In the genomic region with DNA sequence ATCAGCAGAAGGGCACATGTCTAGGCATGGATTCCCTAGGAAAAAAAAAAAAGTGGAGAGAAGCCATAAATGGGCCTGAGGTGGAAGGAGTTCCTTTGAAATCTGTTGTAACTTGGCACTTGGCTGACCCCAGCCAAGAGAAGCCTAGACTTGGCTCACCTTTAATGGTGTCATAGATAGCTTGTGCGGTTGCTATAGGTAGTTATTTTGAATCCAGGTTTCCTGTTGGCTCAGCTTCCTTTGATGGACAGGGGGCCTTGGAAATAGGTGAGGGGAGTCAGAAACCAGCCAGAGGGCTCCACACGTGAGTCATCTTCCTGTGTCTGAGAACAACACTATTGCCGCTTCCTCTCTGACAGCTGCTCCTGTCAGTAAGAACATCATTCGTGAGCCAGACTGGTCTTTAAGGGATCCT, we compare ENCODE assay signal across 12 mouse cellular contexts.
A peak's percentile ranks its signal among the peaks of the same experiment; 100 is the strongest.
DNase-seq lines count a peak whose midpoint lies in the region; ATAC-seq and TF ChIP-seq lines count a peak whose summit lies in the region.
"Had no signal": no experiment of that assay in that cellular context is flagged by ENCODE, and none has a peak within 500 bp of the region (broad histone marks: within the 10 kb centered on the region; RNA-seq: fewer than 3 reads in every experiment).

No protein-coding gene starts in this region.

- H3K27ac ChIP-seq in forebrain, embryonic 15.5 days (replicated peaks), result 0 out of 2 replicates have a peak overlapping the region, but pooled peaks have one; percentile 61
- no peak overlapping the region for H3K27ac ChIP-seq in forebrain, embryonic 11.5 days (ENCODE audit: low read depth, low read length)
- peak overlapping the region; percentile 75 for H3K27ac ChIP-seq in layer of hippocampus, adult 2 months
- no peak overlapping the region for H3K27ac ChIP-seq in forebrain, embryonic 14.5 days (ENCODE audit: low read depth, low read length)
- H3K27ac ChIP-seq: embryonic facial prominence, embryonic 12.5 days; neural tube, embryonic 13.5 days had no signal

- no peak overlapping the region for H3K4me3 ChIP-seq in forebrain, embryonic 15.5 days
- H3K4me3 ChIP-seq in forebrain, embryonic 11.5 days (ENCODE audit: low read depth, low read length), result no peak overlapping the region
- H3K4me3 ChIP-seq in layer of hippocampus, adult 2 months, result no peak overlapping the region
- no peak overlapping the region for H3K4me3 ChIP-seq in myocyte
- H3K4me3 ChIP-seq in forebrain, embryonic 14.5 days (ENCODE audit: low read depth, low read length), result no peak overlapping the region
- H3K4me3 ChIP-seq: embryonic facial prominence, embryonic 12.5 days; neural tube, embryonic 13.5 days had no signal

- TF ChIP-seq CTCF in layer of hippocampus, adult 2 months (conservative IDR thresholded peaks at IDR 0.05), result no peak

- H3K4me2 ChIP-seq in forebrain, embryonic 15.5 days (replicated peaks), result no peak overlapping the region
- no peak overlapping the region for H3K4me2 ChIP-seq in forebrain, embryonic 11.5 days (ENCODE audit: low read depth, low read length, severe bottlenecking)
- H3K4me2 ChIP-seq in myocyte (ENCODE audit: low read depth), result peak overlapping the region; percentile 19
- no peak overlapping the region for H3K4me2 ChIP-seq in forebrain, embryonic 14.5 days (ENCODE audit: low read length)
- H3K4me2 ChIP-seq: embryonic facial prominence, embryonic 12.5 days; neural tube, embryonic 13.5 days had no signal

- no peak for DNase-seq in forebrain, embryonic 11.5 days (ENCODE audit: low spot score)
- no peak for DNase-seq in layer of hippocampus, adult 2 months (ENCODE audit: low spot score in 2 of 2)
- no peak for DNase-seq in layer of hippocampus, postnatal 10 days (ENCODE audit: low spot score in 2 of 2)
- no peak for DNase-seq in urinary bladder, postnatal 10 days (ENCODE audit: low spot score)
- no peak for DNase-seq in forebrain, embryonic 14.5 days (ENCODE audit: low spot score)
- DNase-seq: cerebellum, adult 2 months; right cerebral cortex, postnatal 14 days had no signal

- H3K79me2 ChIP-seq in myocyte (ENCODE audit: control insufficient read depth, insufficient read depth), result no peaks in the 10 kb centered on the region

- no peak for ATAC-seq in forebrain, embryonic 15.5 days (replicated peaks)
- no peak for ATAC-seq in forebrain, embryonic 11.5 days (replicated peaks; ENCODE audit: low FRiP score)
- peak; percentile 86 for ATAC-seq in activated CD4-positive, CD25-positive, alpha-beta regulatory T cell, adult 4 months
- ATAC-seq in forebrain, embryonic 14.5 days, result no peak

- no peak overlapping the region for H3K9ac ChIP-seq in forebrain, embryonic 15.5 days (replicated peaks)
- H3K9ac ChIP-seq in forebrain, embryonic 11.5 days (ENCODE audit: low read length), result no peak overlapping the region
- H3K9ac ChIP-seq in forebrain, embryonic 14.5 days (ENCODE audit: low read length), result no peak overlapping the region
- H3K9ac ChIP-seq: embryonic facial prominence, embryonic 12.5 days; neural tube, embryonic 13.5 days had no signal

- no peak for TF ChIP-seq POLR2A in myocyte (IDR thresholded peaks at IDR 0.05; ENCODE audit: insufficient read length, low read depth)

- H3ac ChIP-seq in myocyte (ENCODE audit: control insufficient read depth, insufficient read length), result no peak overlapping the region

- 67% methylated on average over 4 of the region's 4 CpGs for WGBS in forebrain, embryonic 15.5 days
- WGBS in forebrain, embryonic 11.5 days, result 84% methylated on average over 4 of the region's 4 CpGs
- WGBS in forebrain, embryonic 14.5 days, result 84% methylated on average over 4 of the region's 4 CpGs

- H3K9me3 ChIP-seq in forebrain, embryonic 15.5 days, result no peaks in the 10 kb centered on the region
- no peaks in the 10 kb centered on the region for H3K9me3 ChIP-seq in forebrain, embryonic 11.5 days (ENCODE audit: control insufficient read depth, low read length)
- H3K9me3 ChIP-seq in forebrain, embryonic 14.5 days (replicated peaks; ENCODE audit: control insufficient read depth, low read length), result no peaks in the 10 kb centered on the region
- H3K9me3 ChIP-seq: embryonic facial prominence, embryonic 12.5 days; neural tube, embryonic 13.5 days had no signal

- no peaks in the 10 kb centered on the region for H3K27me3 ChIP-seq in forebrain, embryonic 15.5 days
- no peaks in the 10 kb centered on the region for H3K27me3 ChIP-seq in forebrain, embryonic 11.5 days (ENCODE audit: control insufficient read depth, insufficient read depth, low read length)
- H3K27me3 ChIP-seq in myocyte (ENCODE audit: control insufficient read depth, insufficient read depth, insufficient read length), result no peaks in the 10 kb centered on the region
- H3K27me3 ChIP-seq in forebrain, embryonic 14.5 days (replicated peaks; ENCODE audit: control insufficient read depth, insufficient read depth, low read length), result no peaks in the 10 kb centered on the region
- H3K27me3 ChIP-seq: embryonic facial prominence, embryonic 12.5 days; neural tube, embryonic 13.5 days had no signal

- no peaks in the 10 kb centered on the region for H3K36me3 ChIP-seq in forebrain, embryonic 15.5 days
- H3K36me3 ChIP-seq in forebrain, embryonic 11.5 days (ENCODE audit: control insufficient read depth, insufficient read depth, low read length), result no peaks in the 10 kb centered on the region
- no peaks in the 10 kb centered on the region for H3K36me3 ChIP-seq in myocyte (ENCODE audit: control insufficient read depth, insufficient read depth)
- H3K36me3 ChIP-seq in forebrain, embryonic 14.5 days (ENCODE audit: control insufficient read depth, insufficient read depth, low read length), result no peaks in the 10 kb centered on the region
- H3K36me3 ChIP-seq: embryonic facial prominence, embryonic 12.5 days; neural tube, embryonic 13.5 days had no signal

- peaks cover 17% of the 10 kb centered on the region for H3K4me1 ChIP-seq in forebrain, embryonic 15.5 days
- no peaks in the 10 kb centered on the region for H3K4me1 ChIP-seq in forebrain, embryonic 11.5 days (replicated peaks; ENCODE audit: control insufficient read depth, insufficient read depth, low read length)
- 0 out of 2 replicates have a peak, but pooled peaks cover 5% of the 10 kb centered on the region for H3K4me1 ChIP-seq in forebrain, embryonic 14.5 days (ENCODE audit: control insufficient read depth, insufficient read depth, low read length)
- H3K4me1 ChIP-seq: embryonic facial prominence, embryonic 12.5 days had no signal

TF ChIP-seq in myocyte, 11 proteins besides CTCF, POLR2A, EP300 and RAD21:
- peak; percentile 44 for TF ChIP-seq SRF (IDR thresholded peaks at IDR 0.05; ENCODE audit: control insufficient read depth, insufficient read length, low read depth)
- TF ChIP-seq USF1 (IDR thresholded peaks at IDR 0.05; ENCODE audit: low read depth), result no peak
- TF ChIP-seq MYOG (IDR thresholded peaks at IDR 0.05; ENCODE audit: control insufficient read depth in 1 of 3, insufficient read depth in 1 of 3, insufficient read length in 2 of 3, low read depth in 2 of 3), result peak in 2 of 3 experiments; percentile 49 to 70
- peak; percentile 57 for TF ChIP-seq TCF3 (IDR thresholded peaks at IDR 0.05; ENCODE audit: insufficient read length, low read depth)
- peak; percentile 59 for TF ChIP-seq TCF12 (IDR thresholded peaks at IDR 0.05; ENCODE audit: insufficient read depth, poor library complexity, severe bottlenecking)
- TF ChIP-seq MYOD1 (IDR thresholded peaks at IDR 0.05; ENCODE audit: control insufficient read depth in 1 of 3, insufficient read length in 2 of 3, low read depth in 2 of 3), result peak; percentile 95 to 97 (median 97)

Comparison
In these comparisons a context has a peak if more than half of its experiments do, and no peak if none do; other contexts are left out.
1. H3K27ac ChIP-seq: peak in forebrain, embryonic 15.5 days (single experiment) and layer of hippocampus, adult 2 months (single experiment); none in forebrain, embryonic 11.5 days (single experiment) and forebrain, embryonic 14.5 days (single experiment).